Mouse (Mus musculus): Measurements from ENCODE around the gene Pak7. TPM values are rescaled to one million over a fixed set of nuclear protein-coding genes. Genes with fewer than 3 reads are reported as not detected.

Pak7 gene
- total and polyA plus RNA-seq, 3 experiments, result 0.14 TPM; not detected in 2

Other genes with a start within 250 kb of the Pak7 start
- gene Ankef1, start 113.9 kb upstream of the Pak7 start, total RNA-seq (2021), result 10 to 100 TPM; 14.8 to 35.2 TPM
- 1.0 and 1.1 TPM in 2 replicates for gene Ankef1, start 113.9 kb upstream of the Pak7 start, polyA plus RNA-seq (2012; rRNA removed)